In the genomic region with DNA sequence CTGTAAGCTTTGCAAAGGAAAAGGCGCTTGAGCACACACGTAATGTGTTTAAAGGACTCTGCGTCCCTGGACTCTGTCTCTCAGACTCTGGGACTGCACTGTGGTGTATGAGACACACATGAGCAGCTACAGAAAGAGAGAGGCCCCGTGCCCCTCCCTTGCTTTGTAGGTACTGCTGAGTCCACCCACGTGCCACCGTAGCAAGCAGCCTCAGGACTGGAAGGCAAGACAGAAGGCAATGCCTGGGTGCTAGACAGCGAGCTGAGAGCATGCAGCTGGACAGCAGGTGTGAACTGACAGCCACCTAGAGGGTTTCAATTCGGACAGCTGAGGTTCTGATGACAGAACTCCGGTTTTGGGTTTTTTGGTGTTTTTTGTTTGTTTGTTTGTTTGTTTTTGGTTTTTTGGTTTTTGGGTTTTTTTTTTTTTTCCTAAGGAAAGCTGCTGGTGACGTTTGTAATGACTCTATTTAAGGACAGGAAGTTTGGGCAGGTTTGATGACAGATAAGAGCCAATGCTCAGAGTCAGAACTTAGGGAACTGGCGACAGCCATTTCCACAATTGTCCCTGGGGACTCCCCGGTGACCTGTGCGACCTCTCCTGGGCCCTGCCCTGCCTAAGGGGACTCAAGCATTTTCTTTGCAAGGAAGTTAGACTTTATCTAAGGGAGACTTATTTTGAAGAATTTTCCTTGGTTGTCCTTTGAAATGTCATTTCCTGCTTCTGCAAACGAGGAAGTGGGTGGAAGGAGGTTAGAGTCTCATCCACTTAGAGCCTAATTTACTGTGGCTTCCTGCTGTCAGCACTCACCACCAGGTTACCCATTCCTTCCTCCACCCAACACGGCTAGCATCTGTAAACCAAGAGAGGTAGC, we compare ENCODE assay signal across 11 mouse cellular contexts.
DNase-seq lines count a peak whose midpoint lies in the region; ATAC-seq and TF ChIP-seq lines count a peak whose summit lies in the region.
"Had no signal": no experiment of that assay in that cellular context is flagged by ENCODE, and none has a peak within 500 bp of the region (broad histone marks: within the 10 kb centered on the region; RNA-seq: fewer than 3 reads in every experiment).

No protein-coding gene starts in this region.

- DNase-seq in hindbrain, embryonic 11.5 days (ENCODE audit: low spot score) = no peak
- peak; percentile 43 to 65 for DNase-seq in adrenal gland, adult 18-20 months (ENCODE audit: low spot score in 2 of 2)
- peak; percentile 40 for DNase-seq in lung, postnatal 10 days
- no peak for DNase-seq in MN1 (ENCODE audit: low spot score)
- DNase-seq in forebrain, postnatal 0 days = no peak

- no peaks in the 10 kb centered on the region for H3K27me3 ChIP-seq in hindbrain, embryonic 15.5 days
- no peaks in the 10 kb centered on the region for H3K27me3 ChIP-seq in hindbrain, embryonic 11.5 days (ENCODE audit: control insufficient read depth, insufficient read depth, low read length)
- no peaks in the 10 kb centered on the region for H3K27me3 ChIP-seq in heart, embryonic 16.5 days (ENCODE audit: control insufficient read depth, insufficient read depth, low read length)
- no peaks in the 10 kb centered on the region for H3K27me3 ChIP-seq in forebrain, embryonic 15.5 days
- no peaks in the 10 kb centered on the region for H3K27me3 ChIP-seq in forebrain, postnatal 0 days (ENCODE audit: insufficient read depth, low read length)
- H3K27me3 ChIP-seq: midbrain, embryonic 12.5 days; Patski had no signal

- H3K36me3 ChIP-seq in hindbrain, embryonic 15.5 days = no peaks in the 10 kb centered on the region
- no peaks in the 10 kb centered on the region for H3K36me3 ChIP-seq in hindbrain, embryonic 11.5 days (ENCODE audit: control insufficient read depth, insufficient read depth, low read length)
- no peaks in the 10 kb centered on the region for H3K36me3 ChIP-seq in heart, embryonic 16.5 days (ENCODE audit: control insufficient read depth, insufficient read depth)
- H3K36me3 ChIP-seq in forebrain, embryonic 15.5 days = no peaks in the 10 kb centered on the region
- H3K36me3 ChIP-seq in forebrain, postnatal 0 days (ENCODE audit: insufficient read depth) = no peaks in the 10 kb centered on the region
- H3K36me3 ChIP-seq: midbrain, embryonic 12.5 days had no signal

- WGBS in hindbrain, embryonic 15.5 days = 66% methylated on average over 15 of the region's 15 CpGs
- 63% methylated on average over 15 of the region's 15 CpGs for WGBS in hindbrain, embryonic 11.5 days
- WGBS in heart, embryonic 16.5 days = 38% methylated on average over 15 of the region's 15 CpGs
- 62% methylated on average over 15 of the region's 15 CpGs for WGBS in forebrain, embryonic 15.5 days
- 68% methylated on average over 15 of the region's 15 CpGs for WGBS in forebrain, postnatal 0 days

- H3K4me3 ChIP-seq in hindbrain, embryonic 15.5 days = no peak overlapping the region
- H3K4me3 ChIP-seq in hindbrain, embryonic 11.5 days (ENCODE audit: low read depth, low read length) = no peak overlapping the region
- H3K4me3 ChIP-seq in heart, embryonic 16.5 days (ENCODE audit: low read length) = no peak overlapping the region
- no peak overlapping the region for H3K4me3 ChIP-seq in forebrain, embryonic 15.5 days
- H3K4me3 ChIP-seq in forebrain, postnatal 0 days (ENCODE audit: low read depth, low read length) = no peak overlapping the region
- H3K4me3 ChIP-seq: erythroblast, embryonic 14.5 days; midbrain, embryonic 12.5 days had no signal

- H3K9ac ChIP-seq in hindbrain, embryonic 15.5 days = no peak overlapping the region
- H3K9ac ChIP-seq in hindbrain, embryonic 11.5 days (ENCODE audit: low read depth, low read length) = no peak overlapping the region
- H3K9ac ChIP-seq in heart, embryonic 16.5 days (ENCODE audit: low read length) = peak overlapping the region; percentile 4; the same call in 1 of the 2 replicates
- H3K9ac ChIP-seq in forebrain, embryonic 15.5 days (replicated peaks) = no peak overlapping the region
- no peak overlapping the region for H3K9ac ChIP-seq in forebrain, postnatal 0 days
- H3K9ac ChIP-seq: midbrain, embryonic 12.5 days had no signal

- TF ChIP-seq CTCF in forebrain, postnatal 0 days (IDR thresholded peaks at IDR 0.05; ENCODE audit: low read depth) = no peak

- 0 out of 2 replicates have a peak overlapping the region, but pooled peaks have one; percentile 21 for H3K27ac ChIP-seq in hindbrain, embryonic 15.5 days (replicated peaks)
- H3K27ac ChIP-seq in hindbrain, embryonic 11.5 days (ENCODE audit: low read depth, low read length) = no peak overlapping the region
- H3K27ac ChIP-seq in heart, embryonic 16.5 days (ENCODE audit: low read length) = peak overlapping the region; percentile 49; the same call in 1 of the 2 replicates
- no peak overlapping the region for H3K27ac ChIP-seq in forebrain, embryonic 15.5 days (replicated peaks)
- no peak overlapping the region for H3K27ac ChIP-seq in forebrain, postnatal 0 days (ENCODE audit: low read depth, low read length)
- H3K27ac ChIP-seq: midbrain, embryonic 12.5 days had no signal

- no peaks in the 10 kb centered on the region for H3K9me3 ChIP-seq in hindbrain, embryonic 15.5 days
- H3K9me3 ChIP-seq in hindbrain, embryonic 11.5 days (ENCODE audit: control insufficient read depth, low read length) = no peaks in the 10 kb centered on the region
- H3K9me3 ChIP-seq in heart, embryonic 16.5 days (replicated peaks; ENCODE audit: control insufficient read depth, low read length) = no peaks in the 10 kb centered on the region
- H3K9me3 ChIP-seq in forebrain, embryonic 15.5 days = no peaks in the 10 kb centered on the region
- no peaks in the 10 kb centered on the region for H3K9me3 ChIP-seq in forebrain, postnatal 0 days (ENCODE audit: low read length)
- H3K9me3 ChIP-seq: midbrain, embryonic 12.5 days had no signal

- no peak for ATAC-seq in hindbrain, embryonic 15.5 days (ENCODE audit: low FRiP score, low read depth)
- ATAC-seq in hindbrain, embryonic 11.5 days (ENCODE audit: low FRiP score) = no peak
- ATAC-seq in heart, embryonic 16.5 days (replicated peaks; ENCODE audit: extremely low read depth, insufficient read depth, low FRiP score) = peak; percentile 61
- no peak; the same call in 1 of the 2 replicates for ATAC-seq in forebrain, embryonic 15.5 days (replicated peaks)
- no peak for ATAC-seq in forebrain, postnatal 0 days
- ATAC-seq: Patski had no signal

- H3K4me1 ChIP-seq in hindbrain, embryonic 15.5 days (replicated peaks) = peaks cover 8% of the 10 kb centered on the region; the same call in 1 of the 2 replicates
- H3K4me1 ChIP-seq in hindbrain, embryonic 11.5 days (replicated peaks; ENCODE audit: control insufficient read depth, insufficient read depth, low read length) = no peaks in the 10 kb centered on the region
- H3K4me1 ChIP-seq in heart, embryonic 16.5 days (ENCODE audit: control insufficient read depth, insufficient read depth, low read length) = peaks cover 9% of the 10 kb centered on the region
- peaks cover 14% of the 10 kb centered on the region; the same call in 1 of the 2 replicates for H3K4me1 ChIP-seq in forebrain, embryonic 15.5 days
- H3K4me1 ChIP-seq in forebrain, postnatal 0 days (ENCODE audit: insufficient read depth) = 0 out of 2 replicates have a peak, but pooled peaks cover 1% of the 10 kb centered on the region

- no peak overlapping the region for H3K4me2 ChIP-seq in hindbrain, embryonic 15.5 days
- no peak overlapping the region for H3K4me2 ChIP-seq in hindbrain, embryonic 11.5 days (replicated peaks; ENCODE audit: low read depth, low read length)
- no peak overlapping the region for H3K4me2 ChIP-seq in heart, embryonic 16.5 days (ENCODE audit: low read depth, low read length)
- no peak overlapping the region for H3K4me2 ChIP-seq in forebrain, embryonic 15.5 days (replicated peaks)
- H3K4me2 ChIP-seq in forebrain, postnatal 0 days (ENCODE audit: low read depth) = no peak overlapping the region
- H3K4me2 ChIP-seq: midbrain, embryonic 12.5 days had no signal

Comparison
In these comparisons a context has a peak if more than half of its experiments do, and no peak if none do; other contexts are left out.
1. H3K27ac ChIP-seq: peak in hindbrain, embryonic 15.5 days (single experiment) and heart, embryonic 16.5 days (single experiment); none in hindbrain, embryonic 11.5 days (single experiment), forebrain, embryonic 15.5 days (single experiment) and forebrain, postnatal 0 days (single experiment).
2. DNase-seq: peak in adrenal gland, adult 18-20 months (2 of 2) and lung, postnatal 10 days (single experiment); none in hindbrain, embryonic 11.5 days (single experiment), MN1 (single experiment) and forebrain, postnatal 0 days (single experiment).